Mouse (Mus musculus): Measurements from ENCODE around the gene Snrnp70. TPM values are rescaled to one million over a fixed set of nuclear protein-coding genes. Genes with fewer than 3 reads are reported as not detected.
A peak's percentile ranks its signal among the peaks of the same experiment; 100 is the strongest.

Snrnp70 gene
- total and polyA plus RNA-seq, 3 experiments, result 182 to 457 (median 197) TPM

- H3K9me3 ChIP-seq (replicated peaks; ENCODE audit: low read length), result no peaks in the 10 kb centered on the region
- DNase-seq (ENCODE audit: extremely low read depth), result peak; percentile 96
- H3K79me2 ChIP-seq (replicated peaks; ENCODE audit: control insufficient read depth, extremely low read depth, insufficient read depth, poor library complexity, severe bottlenecking), result no peaks in the 10 kb centered on the region
- H3K4me3 ChIP-seq (replicated peaks in 1 of 3; ENCODE audit: low read depth in 2 of 3, low read length in 2 of 3, poor library complexity in 1 of 3), result peak overlapping the region; percentile 48 to 56 (median 50)
- dilution Hi-C loops (cut with MboI; ENCODE audit: extremely low pct_ligation_motif_present, extremely low pct_unique_long_range_greater_than_20kb, low sequenced_read_pairs) (no loop called here), in situ Hi-C loops (cut with MboI; ENCODE audit: low pct_ligation_motif_present, low pct_unique_long_range_greater_than_20kb, low sequenced_read_pairs) (no loop called here)
- TF ChIP-seq EP300 (IDR thresholded peaks at IDR 0.05; ENCODE audit: low read length) (no peak), GABPA (IDR thresholded peaks at IDR 0.05; ENCODE audit: insufficient replicate concordance, low read depth, low read length) (no peak), POLR2A (IDR thresholded peaks at IDR 0.05; ENCODE audit: low read depth, low read length) (peak; percentile 53), MYC (IDR thresholded peaks at IDR 0.05; ENCODE audit: low read depth, low read length) (0 out of 2 replicates have a peak, but pooled peaks have one; percentile 42), MEF2A (IDR thresholded peaks at IDR 0.05; ENCODE audit: borderline replicate concordance, low read depth, low read length) (peak; percentile 21; the same call in 1 of the 2 replicates), SIN3A (IDR thresholded peaks at IDR 0.05; ENCODE audit: low read length) (peak; percentile 17; the same call in 1 of the 2 replicates), UBTF (IDR thresholded peaks at IDR 0.05; ENCODE audit: low read depth, low read length) (no peak), ZKSCAN1 (IDR thresholded peaks at IDR 0.05; ENCODE audit: borderline replicate concordance, low read depth, low read length) (no peak), NRF1 (IDR thresholded peaks at IDR 0.05; ENCODE audit: low read depth, low read length) (peak; percentile 36), MAZ (IDR thresholded peaks at IDR 0.05; ENCODE audit: low read depth, low read length) (peak; percentile 82; the same call in 1 of the 2 replicates), MAX (IDR thresholded peaks at IDR 0.05; ENCODE audit: low read length) (peak; percentile 73), HCFC1 (IDR thresholded peaks at IDR 0.05; ENCODE audit: low read depth, low read length) (no peak), RCOR1 (conservative IDR thresholded peaks at IDR 0.05; ENCODE audit: low read depth, low read length) (no peak), MXI1 (IDR thresholded peaks at IDR 0.05; ENCODE audit: low read depth, low read length) (peak; percentile 71), JUND (conservative IDR thresholded peaks at IDR 0.05; ENCODE audit: low read depth, low read length) (no peak), ZNF384 (IDR thresholded peaks at IDR 0.05; ENCODE audit: low read depth, low read length) (peak; percentile 92), USF1 (IDR thresholded peaks at IDR 0.05; ENCODE audit: low read depth, low read length) (no peak), CTCF (conservative IDR thresholded peaks at IDR 0.05 in 1 of 2, IDR thresholded peaks at IDR 0.05 in 1 of 2; ENCODE audit: low read depth in 2 of 2, low read length in 2 of 2) (peak; percentile 12 to 64; a peak in 2 of 4 replicates), RAD21 (IDR thresholded peaks at IDR 0.05; ENCODE audit: low read depth, low read length) (no peak; the same call in 1 of the 2 replicates), CHD1 (IDR thresholded peaks at IDR 0.05; ENCODE audit: low read depth, low read length) (peak; percentile 79; the same call in 1 of the 2 replicates), TBP (conservative IDR thresholded peaks at IDR 0.05; ENCODE audit: low read depth, low read length) (no peak), ZC3H11A (IDR thresholded peaks at IDR 0.05; ENCODE audit: low read depth, low read length) (no peak), IRF4 (IDR thresholded peaks at IDR 0.05; ENCODE audit: low read depth, low read length) (peak; percentile 57), KAT2A (IDR thresholded peaks at IDR 0.05; ENCODE audit: insufficient replicate concordance, low read length) (0 out of 2 replicates have a peak, but pooled peaks have one; percentile 18), NELFE (IDR thresholded peaks at IDR 0.05; ENCODE audit: low read depth, low read length) (peak; percentile 46), ELF1 (IDR thresholded peaks at IDR 0.05; ENCODE audit: low read depth, low read length) (peak; percentile 68), MAFK (IDR thresholded peaks at IDR 0.05; ENCODE audit: insufficient replicate concordance, low read length) (no peak), ETS1 (conservative IDR thresholded peaks at IDR 0.05; ENCODE audit: low read depth, low read length) (0 out of 2 replicates have a peak, but pooled peaks have one; percentile 22), USF2 (conservative IDR thresholded peaks at IDR 0.05; ENCODE audit: low read depth, low read length) (no peak), POLR2AphosphoS2 (IDR thresholded peaks at IDR 0.05; ENCODE audit: low read depth, low read length) (no peak; the same call in 1 of the 2 replicates), SMC3 (IDR thresholded peaks at IDR 0.05; ENCODE audit: low read depth, low read length) (peak; percentile 34), BHLHE40 (IDR thresholded peaks at IDR 0.05; ENCODE audit: low read depth, low read length) (no peak), CHD2 (IDR thresholded peaks at IDR 0.05; ENCODE audit: low read length) (no peak; the same call in 1 of the 2 replicates), JUN (IDR thresholded peaks at IDR 0.05; ENCODE audit: insufficient read depth, low read depth, low read length) (peak; percentile 54; the same call in 1 of the 2 replicates), E2F4 (IDR thresholded peaks at IDR 0.05; ENCODE audit: insufficient replicate concordance, low read depth, low read length) (no peak), TCF12 (IDR thresholded peaks at IDR 0.05; ENCODE audit: low read depth, low read length) (no peak; the same call in 1 of the 2 replicates), ZMIZ1 (IDR thresholded peaks at IDR 0.05; ENCODE audit: low read depth, low read length) (no peak), PAX5 (IDR thresholded peaks at IDR 0.05; ENCODE audit: low read length) (no peak)
- peak overlapping the region; percentile 76 for H3K4me2 ChIP-seq (ENCODE audit: insufficient read depth, low read depth, poor library complexity, severe bottlenecking)
- H3K4me1 ChIP-seq (ENCODE audit: control insufficient read depth in 1 of 2, insufficient read depth in 2 of 2), result peaks cover 6 to 25% of the 10 kb centered on the region in 2 experiments
- peaks cover 40% of the 10 kb centered on the region for H3K27me3 ChIP-seq (replicated peaks)
- H3K9ac ChIP-seq (ENCODE audit: insufficient read depth, low read depth), result peak overlapping the region; percentile 64
- H3K36me3 ChIP-seq (replicated peaks in 1 of 2; ENCODE audit: control insufficient read depth in 1 of 2, insufficient read depth in 1 of 2, low read length in 1 of 2), result peaks cover 14 to 38% of the 10 kb centered on the region in 2 experiments
- peak overlapping the region; percentile 56 for H3K27ac ChIP-seq (ENCODE audit: insufficient read depth, low read depth)
These were observed 28.3 kb downstream of the Snrnp70 start for GRCm38 (mm10) chr7:45367020-45367880.
